Mouse (Mus musculus) gastrocnemius, postnatal 4 days (tissue): ENCODE measurements around the gene Ldb1. TPM values are rescaled to one million over a fixed set of nuclear protein-coding genes. Genes with fewer than 3 reads are reported as not detected.

Experiments used
- DNase-seq, 2 experiments: peaks; one replicate each; pipeline ENCODE4 v3.0.0; 2021 to 2022; ENCODE audit warnings: low spot score in 2 of 2, mixed read lengths in 2 of 2
- total RNA-seq, 2 experiments: library from RNA; stranded (reverse); gene quantifications; 2 replicates each; pipeline ENCODE4 v1.2.3; 2021

Ldb1 gene
- total RNA-seq, 2 experiments from 2014 or later: 75.3 to 85.3 TPM

- peak in 1 of 2 experiments; percentile 53 for DNase-seq
These were observed 790 bp upstream of the Ldb1 start for GRCm38 (mm10) chr19:46045696-46046311.

GRCm38 (mm10) chr19:46044271-46044992, 582 bp downstream of the Ldb1 start, which contains the start of gene Pprc1:
Gene Pprc1, plus strand, starts transcription at chr19:46044886.
- peak; percentile 59 to 66 for DNase-seq

- DNase-seq: no peak
These were observed 1.6 kb downstream of the Ldb1 start for GRCm38 (mm10) chr19:46043380-46043779.

- DNase-seq: no peak
These were observed 2.5 kb downstream of the Ldb1 start for GRCm38 (mm10) chr19:46042476-46043011.

- DNase-seq: peak; percentile 71 to 83
These were observed 3.0 kb downstream of the Ldb1 start for GRCm38 (mm10) chr19:46041933-46042475.

GRCm38 (mm10) chr19:46041299-46041932, 3.6 kb downstream of the Ldb1 start:
- no peak for DNase-seq

- no peak for DNase-seq
These were observed 4.7 kb downstream of the Ldb1 start for GRCm38 (mm10) chr19:46040149-46040902.

GRCm38 (mm10) chr19:46039478-46039877, 5.5 kb downstream of the Ldb1 start:
- DNase-seq: peak; percentile 85 to 92

GRCm38 (mm10) chr19:46038851-46039260, 6.2 kb downstream of the Ldb1 start:
- no peak for DNase-seq

GRCm38 (mm10) chr19:46037925-46038850, 6.8 kb downstream of the Ldb1 start:
- no peak for DNase-seq

- DNase-seq: no peak
These were observed 7.6 kb downstream of the Ldb1 start for GRCm38 (mm10) chr19:46037243-46037924.

GRCm38 (mm10) chr19:46036477-46037242, 8.4 kb downstream of the Ldb1 start:
- DNase-seq: no peak

GRCm38 (mm10) chr19:46035971-46036370, 9.0 kb downstream of the Ldb1 start:
- no peak for DNase-seq

GRCm38 (mm10) chr19:46033911-46034310, 11.1 kb downstream of the Ldb1 start:
- DNase-seq: no peak

- no peak for DNase-seq
These were observed 12.1 kb downstream of the Ldb1 start for GRCm38 (mm10) chr19:46032731-46033510.

- no peak for DNase-seq
These were observed 13.2 kb downstream of the Ldb1 start for GRCm38 (mm10) chr19:46031689-46032432.
